Mouse (Mus musculus) heart, embryonic 13.5 days (tissue): ENCODE data around the gene Flad1. TPM values are rescaled to one million over a fixed set of nuclear protein-coding genes. Genes with fewer than 3 reads are reported as not detected.

Experiments
- ATAC-seq: fragments of 200-750 bp; cut with Nextera tagmentation; 2 replicates; pipeline ENCODE4 v1.8.0; 2017; ENCODE audit warnings: moderate TSS enrichment; ENCODE audit not compliant: insufficient number of reproducible peaks, low FRiP score, low TSS enrichment; ENCODE audit errors: extremely low read depth
- H3K27ac ChIP-seq: fragments of 300-500 bp; sonication (generic); replicated peaks from 2 replicates; pipeline ENCODE4 v1.5.1; 2015; ENCODE audit warnings: moderate library complexity, mild to moderate bottlenecking, inconsistent platforms
- H3K27me3 ChIP-seq: fragments of 300-500 bp; sonication (generic); replicated peaks from 2 replicates; pipeline ENCODE4 v1.6.1; 2015; ENCODE audit warnings: mild to moderate bottlenecking, inconsistent platforms
- H3K36me3 ChIP-seq: fragments of 300-500 bp; sonication (generic); 2 replicates; pipeline ENCODE4 v1.6.1; 2015; ENCODE audit warnings: mild to moderate bottlenecking, inconsistent platforms
- H3K4me1 ChIP-seq: fragments of 300-500 bp; sonication (generic); 2 replicates; pipeline ENCODE4 v1.6.1; 2015; ENCODE audit warnings: inconsistent platforms
- H3K4me2 ChIP-seq: fragments of 300-500 bp; sonication (generic); 2 replicates; pipeline ENCODE4 v1.6.1; 2015; ENCODE audit warnings: inconsistent platforms, mild to moderate bottlenecking, moderate library complexity
- H3K4me3 ChIP-seq: fragments of 300-500 bp; sonication (generic); 2 replicates; pipeline ENCODE4 v1.5.1; 2015; ENCODE audit warnings: moderate library complexity, mild to moderate bottlenecking, inconsistent platforms
- H3K9ac ChIP-seq: fragments of 300-500 bp; sonication (generic); 2 replicates; pipeline ENCODE4 v1.6.1; 2015; ENCODE audit warnings: inconsistent platforms, mild to moderate bottlenecking, moderate library complexity
- H3K9me3 ChIP-seq: fragments of 300-500 bp; sonication (generic); 2 replicates; pipeline ENCODE4 v1.6.1; 2016; ENCODE audit warnings: inconsistent platforms
- WGBS: fragments of 180-500 bp; shearing (Covaris S2); methylation state at CpG from one replicate; pipeline ENCODE4 v1.1.7; 2015; ENCODE audit warnings: mixed read lengths; 5-methylcytosine and 5-hydroxymethylcytosine counted together
- polyA plus RNA-seq: library from polyadenylated mRNA; unstranded; fragments of >200 nt; fragmentation: Nextera tagmentation; extraction: Ambion mirVana; gene quantifications from 2 replicates; pipeline ENCODE4 v1.2.1, GENCODE M21; 2015

The Flad1 gene
- polyA plus RNA-seq, 1 experiment from 2014 or later, result 30.3 TPM

DNA sequence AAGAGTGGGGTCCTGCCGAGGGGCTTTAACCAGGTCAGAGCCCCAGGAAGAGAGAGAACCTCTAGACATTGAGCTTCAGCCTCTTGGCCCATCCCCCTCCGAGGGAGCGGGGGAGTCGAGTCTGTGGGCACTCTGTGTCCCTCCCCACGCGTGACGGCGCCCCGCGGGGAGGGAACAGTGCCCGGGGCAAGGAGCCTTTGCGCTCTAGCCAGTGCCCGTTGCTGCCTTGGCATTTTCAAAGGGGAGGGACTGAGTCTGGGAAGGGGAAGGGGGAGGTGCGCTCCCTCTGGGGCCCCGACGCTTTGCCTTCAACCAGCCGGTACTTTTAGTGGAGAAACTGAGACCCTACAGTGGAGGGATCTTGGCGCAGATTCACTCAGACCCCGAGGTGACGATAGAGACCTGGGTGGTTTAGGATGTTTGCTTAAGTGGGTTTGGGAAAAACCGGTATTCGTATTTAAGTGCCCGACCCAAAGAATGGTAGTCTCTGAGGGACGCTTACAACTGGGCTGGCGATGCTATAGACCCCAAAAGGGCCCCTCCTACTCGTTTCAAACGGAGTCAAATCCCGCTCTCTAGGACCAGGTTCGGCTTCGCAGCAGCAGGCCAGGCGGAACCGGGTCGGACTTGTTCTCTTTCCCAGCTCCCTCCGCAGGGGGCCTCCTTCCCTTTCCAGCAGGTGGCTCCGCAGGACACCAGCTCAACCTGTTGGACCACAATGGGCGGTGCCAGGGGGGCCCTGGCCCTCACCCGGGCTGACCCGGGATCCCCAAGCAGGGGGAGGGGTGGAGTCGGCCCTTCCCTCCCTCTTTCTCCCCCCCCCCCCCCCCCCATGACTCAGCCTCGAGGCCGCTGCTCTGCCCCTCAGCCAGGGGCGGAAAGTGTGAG, 17.4 kb downstream of the Flad1 start, which contains the start of gene Zbtb7b:
Zbtb7b (minus strand) TSS at position 771 of the 888 bp plus-strand sequence.
- H3K4me1 ChIP-seq, result peaks cover 44% of the 10 kb centered on the region
- WGBS, result under 1% methylated on average over 36 of the region's 42 CpGs
- peak; percentile 33 for ATAC-seq

DNA sequence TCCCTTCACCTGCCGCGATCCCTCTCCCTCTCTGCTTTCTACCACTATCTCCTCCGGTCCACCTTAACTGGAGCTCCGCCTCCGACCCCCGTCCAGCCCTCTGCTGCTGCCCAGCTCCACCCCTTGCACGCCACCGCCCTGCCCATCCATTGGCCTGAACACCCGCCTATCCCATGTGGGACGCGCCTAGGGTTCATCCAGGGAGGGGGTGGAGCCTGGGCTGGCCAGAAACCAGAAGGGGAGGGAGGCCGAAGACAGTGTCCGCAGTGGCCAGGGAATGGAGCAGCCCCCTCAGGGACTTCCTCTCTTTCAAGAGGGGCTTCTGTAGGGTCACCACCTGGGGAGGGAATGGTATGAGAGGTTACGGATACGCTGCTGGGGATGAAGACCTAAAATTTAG, 18.1 kb downstream of the Flad1 start:
- H3K4me1 ChIP-seq, result peaks cover 48% of the 10 kb centered on the region
- H3K4me3 ChIP-seq, result peak overlapping the region; percentile 76
- H3K27ac ChIP-seq, result peak overlapping the region; percentile 97
- peak; percentile 91 for ATAC-seq
- under 1% methylated on average over 15 of the region's 15 CpGs for WGBS
- no peaks in the 10 kb centered on the region for H3K36me3 ChIP-seq
- H3K9me3 ChIP-seq, result no peaks in the 10 kb centered on the region
- peak overlapping the region; percentile 97 for H3K4me2 ChIP-seq
- H3K27me3 ChIP-seq, result no peaks in the 10 kb centered on the region
- peak overlapping the region; percentile 92 for H3K9ac ChIP-seq

More for the DNA sequence above, 17.4 kb downstream of the Flad1 start, which contains the start of gene Zbtb7b:
- Histone ChIP-seq H3K4me2 (peak within 1 kb of the TSS; percentile 97), H3K27me3 (no peaks in the 10 kb centered on the region), H3K27ac (peak within 1 kb of the TSS; percentile 97), H3K9me3 (no peaks in the 10 kb centered on the region), H3K4me3 (peak within 1 kb of the TSS; percentile 76), H3K9ac (peak within 1 kb of the TSS; percentile 87), H3K36me3 (peaks cover under 1% of the 10 kb centered on the region; the same call in 1 of the 2 replicates)

DNA sequence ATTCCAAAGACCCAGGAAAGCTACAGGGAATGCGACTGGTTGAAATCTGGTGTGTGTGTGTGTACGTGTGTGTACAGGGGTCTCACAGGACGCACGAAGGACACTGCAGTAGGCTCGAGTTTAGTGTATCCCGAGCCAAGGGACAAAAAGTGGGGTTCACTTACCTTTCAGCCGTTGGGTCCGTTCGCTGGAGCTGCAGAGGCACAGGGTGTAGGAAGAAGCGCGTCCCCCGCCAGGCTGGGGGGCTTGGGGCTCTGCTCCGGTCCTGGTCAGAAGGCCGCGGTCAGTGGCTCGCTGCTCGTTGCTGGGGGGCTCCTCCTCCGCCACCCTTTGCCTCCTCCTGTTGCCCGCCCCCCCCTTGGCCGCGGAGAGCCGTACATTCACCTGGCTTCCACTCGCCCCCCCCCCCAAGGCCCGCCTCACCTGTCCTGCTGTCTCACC, 18.8 kb downstream of the Flad1 start:
- 0% methylated on average over 21 of the region's 24 CpGs for WGBS
- Histone ChIP-seq H3K9ac (peak overlapping the region; percentile 92), H3K36me3 (no peaks in the 10 kb centered on the region), H3K27me3 (no peaks in the 10 kb centered on the region), H3K9me3 (no peaks in the 10 kb centered on the region), H3K4me3 (peak overlapping the region; percentile 76), H3K4me1 (peaks cover 54% of the 10 kb centered on the region), H3K27ac (peak overlapping the region; percentile 77), H3K4me2 (peak overlapping the region; percentile 97)
- no peak for ATAC-seq

DNA sequence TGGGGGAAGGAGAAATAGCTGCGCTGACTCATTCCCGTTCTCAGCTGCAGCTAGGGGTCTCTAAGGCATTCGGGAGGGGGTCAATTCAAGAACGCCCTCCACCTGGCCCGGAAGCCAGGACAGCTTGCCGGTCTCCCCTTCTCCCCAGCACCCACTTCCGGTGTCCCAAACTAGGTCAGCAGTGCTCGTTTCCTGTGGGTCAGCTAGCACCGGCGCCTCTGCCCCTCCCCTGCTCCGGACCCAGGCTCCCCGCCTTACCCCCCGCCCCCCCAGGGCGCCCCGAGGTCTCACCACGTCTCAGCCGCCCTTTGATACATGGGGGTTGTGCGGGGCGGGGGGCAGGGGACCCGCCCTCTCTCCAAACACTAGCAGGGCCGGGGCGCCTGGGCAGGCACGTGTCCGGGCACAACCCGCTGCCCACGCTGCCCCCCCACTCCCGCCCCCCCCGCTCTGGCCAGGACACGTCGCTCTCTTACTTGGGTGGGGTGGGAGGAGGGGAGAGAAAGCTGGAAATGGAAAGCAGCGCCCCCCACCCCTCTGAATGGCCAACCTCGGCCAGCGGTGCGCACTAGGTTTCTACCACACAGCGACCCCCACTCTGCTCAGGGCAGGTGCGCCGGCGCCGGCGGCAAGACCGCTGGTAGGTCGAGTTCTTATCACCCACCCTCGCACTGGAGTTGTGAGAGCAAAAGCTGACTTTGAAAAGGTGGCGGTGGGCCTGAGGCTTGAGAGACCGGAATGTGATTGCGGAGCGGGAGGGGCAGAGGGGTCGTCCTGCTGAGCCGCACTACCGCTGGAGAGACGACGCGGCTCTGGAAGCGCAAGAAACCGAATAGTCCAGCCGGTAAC, 19.8 kb downstream of the Flad1 start:
- WGBS, result 1% methylated on average over 53 of the region's 56 CpGs
- Histone ChIP-seq H3K9ac (peak overlapping the region; percentile 92), H3K9me3 (no peaks in the 10 kb centered on the region), H3K27ac (peak overlapping the region; percentile 77), H3K36me3 (no peaks in the 10 kb centered on the region), H3K4me2 (peak overlapping the region; percentile 97), H3K27me3 (no peaks in the 10 kb centered on the region), H3K4me1 (peaks cover 59% of the 10 kb centered on the region), H3K4me3 (peak overlapping the region; percentile 76)
- no peak for ATAC-seq

DNA sequence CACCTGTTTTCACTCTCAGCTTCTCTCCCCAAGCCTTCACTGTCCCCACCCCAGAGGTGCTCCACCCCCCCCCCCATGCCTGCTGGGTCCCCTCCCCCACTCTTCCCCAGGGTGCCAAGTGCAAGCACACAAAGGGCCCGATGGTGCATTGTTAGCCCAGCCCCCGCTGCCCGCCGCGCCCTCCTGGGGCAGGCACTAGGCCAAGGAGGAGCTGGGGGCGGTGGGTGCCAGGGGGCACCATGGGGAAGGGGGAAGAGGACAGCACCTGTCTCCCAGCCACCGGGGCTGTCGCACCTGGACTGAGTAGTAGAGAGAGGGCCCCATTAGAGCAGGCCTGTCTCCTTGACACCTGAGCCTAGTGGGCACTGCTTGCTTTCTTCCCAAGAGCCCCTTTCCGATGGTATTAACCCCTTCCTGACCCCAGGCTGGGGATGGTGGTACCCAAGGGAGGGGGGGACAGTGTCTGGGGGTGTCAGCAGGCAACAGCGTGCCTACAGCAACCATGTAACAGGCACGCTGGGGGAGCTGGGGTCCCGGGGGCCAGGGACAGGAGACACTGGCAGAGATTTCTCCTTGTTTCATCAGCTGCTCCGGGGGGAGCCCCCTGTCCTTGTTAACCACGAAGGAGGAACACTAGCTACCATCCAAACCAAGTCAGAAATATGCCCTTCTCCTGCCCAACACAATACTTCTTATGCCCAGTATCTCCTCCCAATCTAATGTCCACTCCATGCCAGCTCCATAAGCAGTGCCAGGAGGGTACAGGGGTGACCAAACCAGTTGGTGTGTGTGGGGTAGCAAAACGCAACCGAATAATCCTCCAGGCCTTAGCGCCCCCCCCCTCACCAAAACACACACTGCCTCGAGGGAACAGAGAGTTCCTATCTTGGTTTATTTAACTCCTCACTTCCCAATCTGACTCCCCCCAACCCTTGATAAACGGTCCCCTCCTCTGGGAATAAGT, 20.7 kb downstream of the Flad1 start:
- peak overlapping the region; percentile 76 for H3K4me3 ChIP-seq
- no peaks in the 10 kb centered on the region for H3K27me3 ChIP-seq
- H3K4me1 ChIP-seq, result peaks cover 56% of the 10 kb centered on the region
- 14% methylated on average over 19 of the region's 19 CpGs for WGBS
- peak overlapping the region; percentile 92 for H3K9ac ChIP-seq
- no peak for ATAC-seq
- no peaks in the 10 kb centered on the region for H3K36me3 ChIP-seq
- H3K4me2 ChIP-seq, result peak overlapping the region; percentile 97
- H3K9me3 ChIP-seq, result no peaks in the 10 kb centered on the region
- H3K27ac ChIP-seq, result peak overlapping the region; percentile 77

DNA sequence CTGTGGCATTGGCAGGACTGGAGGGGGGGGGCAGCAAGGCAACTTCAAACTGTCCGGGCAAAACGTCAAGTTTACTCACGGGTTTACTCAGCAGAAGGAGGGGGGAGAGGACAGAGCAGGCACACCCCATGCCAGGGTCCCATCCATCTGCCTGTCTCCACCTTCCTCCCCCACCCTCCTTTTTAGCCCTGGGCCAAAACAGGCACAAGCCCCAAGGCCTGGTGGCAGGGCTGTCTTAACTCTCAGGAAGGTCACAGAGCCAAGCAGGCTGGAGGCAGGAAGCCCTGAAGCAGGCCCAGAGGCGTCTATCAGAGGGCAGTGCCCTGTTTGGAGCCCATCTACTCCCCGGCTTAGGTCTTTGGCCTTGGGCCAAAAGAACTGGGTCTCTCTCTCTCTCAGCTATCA, 21.6 kb downstream of the Flad1 start:
- 48% methylated on average over 5 of the region's 5 CpGs for WGBS
- peaks cover 52% of the 10 kb centered on the region for H3K4me1 ChIP-seq
- 0 out of 2 replicates have a peak overlapping the region, but pooled peaks have one; percentile 92 for H3K9ac ChIP-seq
- H3K4me3 ChIP-seq, result no peak overlapping the region
- no peaks in the 10 kb centered on the region for H3K27me3 ChIP-seq
- no peaks in the 10 kb centered on the region for H3K36me3 ChIP-seq
- H3K27ac ChIP-seq, result peak overlapping the region; percentile 77
- peak overlapping the region; percentile 97 for H3K4me2 ChIP-seq
- no peaks in the 10 kb centered on the region for H3K9me3 ChIP-seq
- ATAC-seq, result no peak

DNA sequence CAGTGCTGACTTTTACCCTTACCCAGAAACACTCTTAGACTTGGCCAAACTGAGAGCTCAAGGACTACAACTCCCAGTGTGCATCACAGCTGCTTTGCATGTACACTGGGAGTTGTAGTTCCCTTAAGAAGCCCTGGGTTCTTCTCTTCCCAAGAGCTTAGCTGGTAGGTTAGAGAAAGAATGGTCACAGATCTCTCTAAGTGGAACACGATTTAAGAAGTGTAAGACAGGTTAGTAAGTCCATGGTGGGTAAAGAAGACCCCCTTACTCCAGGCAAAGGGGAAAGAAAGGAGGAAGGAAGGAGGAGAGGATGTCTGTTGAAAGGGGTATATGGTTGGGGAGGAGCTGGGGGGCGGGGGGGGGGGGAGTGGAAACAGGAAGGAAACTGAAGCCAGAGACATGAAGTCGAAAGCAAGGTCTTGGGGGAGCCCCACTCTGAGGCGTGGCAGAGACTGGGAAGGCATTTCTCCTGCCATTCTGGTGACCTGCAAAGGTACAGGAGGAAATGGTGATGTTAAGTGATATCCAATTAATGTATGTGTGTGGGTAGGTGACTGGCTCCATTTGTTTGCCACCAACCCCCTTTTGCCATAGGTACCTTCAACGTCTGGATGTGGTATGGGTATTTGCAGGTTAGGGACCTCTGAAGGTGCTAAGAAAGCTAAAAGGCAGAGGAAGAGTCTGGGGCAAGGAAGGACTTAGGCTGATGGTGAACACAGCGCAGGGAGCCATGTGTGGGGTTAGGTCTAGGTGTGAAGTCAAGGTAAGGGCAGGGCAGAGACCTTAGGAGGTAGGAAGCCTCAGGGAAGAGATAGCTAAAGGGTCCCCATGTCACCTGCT, 22.5 kb downstream of the Flad1 start:
- H3K4me1 ChIP-seq, result peaks cover 56% of the 10 kb centered on the region
- H3K4me2 ChIP-seq, result no peak overlapping the region
- no peak overlapping the region for H3K4me3 ChIP-seq
- no peak overlapping the region for H3K27ac ChIP-seq
- H3K9ac ChIP-seq, result no peak overlapping the region
- no peaks in the 10 kb centered on the region for H3K27me3 ChIP-seq
- WGBS, result 51% methylated on average over 5 of the region's 6 CpGs
- H3K9me3 ChIP-seq, result no peaks in the 10 kb centered on the region
- ATAC-seq, result no peak
- H3K36me3 ChIP-seq, result no peaks in the 10 kb centered on the region

DNA sequence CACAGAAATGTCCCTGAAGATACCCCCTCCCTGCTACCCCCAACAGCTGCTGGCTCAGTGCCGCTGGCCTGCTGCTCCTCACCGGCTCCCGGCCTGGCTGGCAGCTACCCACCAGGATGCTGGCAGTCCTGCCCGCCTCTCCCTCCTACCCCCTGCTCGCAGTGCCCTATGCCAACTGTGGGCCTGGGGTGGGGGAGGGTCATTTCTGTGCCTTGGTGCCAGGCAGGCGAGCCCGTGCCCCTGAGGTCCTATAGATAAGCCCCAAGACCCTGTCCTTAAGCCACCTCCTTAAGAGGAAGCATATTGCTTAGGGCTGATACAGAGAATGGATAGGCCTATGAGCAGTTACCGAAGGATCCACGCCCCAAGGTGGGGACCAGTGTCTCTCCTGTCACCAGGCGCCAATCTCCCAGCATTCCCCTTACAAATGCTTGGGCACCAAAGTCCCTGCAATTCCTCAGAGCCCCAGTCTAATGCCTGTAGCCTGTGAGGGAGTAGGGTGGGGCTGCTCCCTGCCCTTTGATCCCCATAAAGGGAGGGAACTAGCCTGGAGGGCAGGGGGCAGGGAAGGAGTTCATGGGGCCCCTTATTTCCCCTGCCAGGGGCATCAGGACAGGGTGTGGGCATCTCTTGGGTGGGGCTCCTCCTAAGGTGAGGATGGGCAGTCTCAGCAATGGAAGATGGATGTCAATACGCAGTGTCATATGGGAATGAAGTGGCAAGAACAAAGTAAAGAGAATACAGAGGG, 23.4 kb downstream of the Flad1 start:
- no peaks in the 10 kb centered on the region for H3K9me3 ChIP-seq
- H3K9ac ChIP-seq, result no peak overlapping the region
- no peak for ATAC-seq
- no peak overlapping the region for H3K4me3 ChIP-seq
- 73% methylated on average over 11 of the region's 11 CpGs for WGBS
- no peaks in the 10 kb centered on the region for H3K36me3 ChIP-seq
- no peak overlapping the region for H3K4me2 ChIP-seq
- no peaks in the 10 kb centered on the region for H3K27me3 ChIP-seq
- no peak overlapping the region for H3K27ac ChIP-seq
- peaks cover 56% of the 10 kb centered on the region for H3K4me1 ChIP-seq

DNA sequence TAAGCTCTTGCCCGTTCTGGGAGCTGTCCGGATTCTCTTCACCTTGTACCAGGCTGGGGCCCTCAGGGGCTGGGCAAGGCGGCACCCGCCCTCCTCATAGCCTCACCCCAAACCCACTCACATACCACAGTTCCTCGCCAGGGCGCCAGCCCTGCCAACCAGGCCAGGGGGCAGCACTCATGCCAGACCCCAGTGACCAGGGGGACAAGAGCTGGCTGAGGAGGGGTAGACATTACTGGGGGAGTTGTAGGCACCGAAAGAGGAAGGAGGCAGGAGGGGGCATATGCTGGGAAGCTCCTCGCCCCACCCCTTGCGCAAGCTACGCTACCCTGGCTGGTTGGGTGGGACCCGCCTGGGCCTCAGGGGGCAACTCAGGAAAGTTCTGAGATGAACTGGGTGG, 24.0 kb downstream of the Flad1 start:
- H3K4me2 ChIP-seq, result no peak overlapping the region
- no peak overlapping the region for H3K27ac ChIP-seq
- no peaks in the 10 kb centered on the region for H3K9me3 ChIP-seq
- no peak overlapping the region for H3K4me3 ChIP-seq
- WGBS, result 81% methylated on average over 11 of the region's 11 CpGs
- no peaks in the 10 kb centered on the region for H3K27me3 ChIP-seq
- ATAC-seq, result no peak
- H3K36me3 ChIP-seq, result no peaks in the 10 kb centered on the region
- peaks cover 56% of the 10 kb centered on the region for H3K4me1 ChIP-seq
- H3K9ac ChIP-seq, result no peak overlapping the region
